Mouse (Mus musculus): ENCODE measurements at regions not wholly inside any gene's neighbourhood (a gene's known extent, or its start where the extent isn't known, plus 50 kb on each side); places are given as distances from the start of the nearest gene placed in this dataset.

DNA sequence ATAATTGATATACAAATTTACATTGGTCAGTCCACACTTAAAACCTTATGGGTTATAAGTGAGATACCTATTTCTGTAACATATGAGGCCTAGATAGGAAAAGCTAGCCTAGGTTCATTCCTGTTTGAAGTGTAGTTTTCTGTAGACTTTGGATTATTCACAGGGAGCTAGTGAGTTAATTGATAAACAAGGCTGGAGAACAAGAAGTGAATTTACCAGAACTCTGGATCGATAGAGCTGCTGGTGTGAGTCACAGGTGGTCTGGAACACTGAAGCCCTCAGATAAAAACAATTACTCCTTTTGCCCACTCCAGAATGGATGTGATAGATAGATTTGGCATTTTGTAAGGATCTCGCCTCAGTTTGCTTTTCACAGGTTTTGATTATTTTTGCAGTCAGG is 62.0 kb upstream of the Rtl1 start:
- Histone ChIP-seq H3K4me3 (replicated peaks) (no peak overlapping the region), H3K9me3 (ENCODE audit: control insufficient read depth, low read length) (no peaks in the 10 kb centered on the region), H3K27me3 (ENCODE audit: control insufficient read depth) (no peaks in the 10 kb centered on the region), H3K36me3 (ENCODE audit: control insufficient read depth) (no peaks in the 10 kb centered on the region), H3K4me1 (ENCODE audit: control insufficient read depth) (no peaks in the 10 kb centered on the region)
- TF ChIP-seq TAL1 (IDR thresholded peaks at IDR 0.05; ENCODE audit: low read length) (no peak), GATA1 (IDR thresholded peaks at IDR 0.05; ENCODE audit: low read length) (no peak)

DNA sequence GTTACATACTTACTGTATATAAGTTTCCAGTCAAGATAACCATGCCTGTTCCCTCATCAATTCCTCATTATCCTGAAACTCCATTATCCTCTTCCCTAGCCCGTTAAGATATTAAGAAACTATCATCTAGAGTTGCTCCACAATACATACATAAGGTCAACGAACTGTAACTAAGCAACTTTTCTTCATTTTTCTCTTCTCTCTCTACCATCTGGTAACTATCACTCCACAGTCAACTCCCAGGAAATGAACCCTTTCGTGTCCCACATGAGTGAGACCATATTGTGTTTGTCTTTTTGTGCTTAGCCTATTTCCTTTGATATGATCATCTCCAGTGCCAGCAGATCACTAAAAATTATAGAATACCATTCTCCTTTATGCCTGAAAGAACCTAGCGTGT is 74.6 kb upstream of the Rtl1 start:
- TF ChIP-seq GATA1 (IDR thresholded peaks at IDR 0.05; ENCODE audit: low read length) = no peak
- TF ChIP-seq TAL1 (IDR thresholded peaks at IDR 0.05; ENCODE audit: low read length) = no peak
- Histone ChIP-seq H3K4me1 (ENCODE audit: control insufficient read depth) (no peaks in the 10 kb centered on the region), H3K4me3 (replicated peaks) (no peak overlapping the region), H3K36me3 (ENCODE audit: control insufficient read depth) (no peaks in the 10 kb centered on the region), H3K27me3 (ENCODE audit: control insufficient read depth) (no peaks in the 10 kb centered on the region), H3K9me3 (ENCODE audit: control insufficient read depth, low read length) (no peaks in the 10 kb centered on the region; the same call in 1 of the 2 replicates)

- no peaks in the 10 kb centered on the region for H3K4me1 ChIP-seq (ENCODE audit: control insufficient read depth)
- no peak overlapping the region for H3K4me3 ChIP-seq (replicated peaks)
- no peaks in the 10 kb centered on the region for H3K27me3 ChIP-seq (ENCODE audit: control insufficient read depth)
- H3K9me3 ChIP-seq (ENCODE audit: control insufficient read depth, low read length) = peaks cover 2% of the 10 kb centered on the region; the same call in 1 of the 2 replicates
- TF ChIP-seq GATA1 (IDR thresholded peaks at IDR 0.05; ENCODE audit: low read length) (no peak), TAL1 (IDR thresholded peaks at IDR 0.05; ENCODE audit: low read length) (no peak)
- H3K36me3 ChIP-seq (ENCODE audit: control insufficient read depth) = no peaks in the 10 kb centered on the region; the same call in 1 of the 2 replicates
Measured at GRCm38 (mm10) chr12:109694046-109694445, 93.9 kb upstream of the Rtl1 start.

DNA sequence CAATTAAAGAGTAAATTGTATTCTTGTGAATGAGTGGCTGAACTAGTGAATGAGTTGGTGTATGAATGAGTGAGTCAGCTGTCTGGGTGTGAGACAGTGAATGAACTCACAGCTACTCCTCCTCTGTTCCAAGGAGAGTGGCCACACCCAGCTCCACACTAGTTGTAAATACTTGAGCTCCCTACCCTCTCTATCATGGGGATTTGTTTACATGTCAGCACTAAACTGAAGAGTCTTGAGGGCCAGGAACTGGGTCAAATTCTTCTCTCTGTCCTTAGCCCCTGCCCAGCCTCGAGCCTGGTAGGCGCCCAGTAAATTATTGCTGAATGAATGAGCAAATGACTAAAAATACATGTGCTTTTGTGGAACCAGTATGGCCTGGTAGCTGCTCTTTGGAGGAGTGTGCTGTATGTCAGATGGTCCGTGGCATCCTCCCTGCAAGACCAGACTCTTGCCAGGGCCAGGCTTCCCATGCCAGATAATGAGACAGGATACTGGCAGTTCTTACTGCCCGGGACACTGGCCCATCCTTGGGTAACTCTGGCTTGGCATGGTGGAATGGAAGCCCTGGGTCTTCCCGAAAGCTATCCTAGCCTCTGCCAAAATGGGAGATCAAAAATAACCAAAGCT is 94.8 kb upstream of the Rtl1 start:
- Histone ChIP-seq H3K4me3 (replicated peaks) (no peak overlapping the region), H3K4me1 (ENCODE audit: control insufficient read depth) (no peaks in the 10 kb centered on the region), H3K36me3 (ENCODE audit: control insufficient read depth) (no peaks in the 10 kb centered on the region; the same call in 1 of the 2 replicates), H3K27me3 (ENCODE audit: control insufficient read depth) (no peaks in the 10 kb centered on the region), H3K9me3 (ENCODE audit: control insufficient read depth, low read length) (peaks cover 2% of the 10 kb centered on the region; the same call in 1 of the 2 replicates)
- no peak for TF ChIP-seq GATA1 (IDR thresholded peaks at IDR 0.05; ENCODE audit: low read length)
- TF ChIP-seq TAL1 (IDR thresholded peaks at IDR 0.05; ENCODE audit: low read length) = no peak

DNA sequence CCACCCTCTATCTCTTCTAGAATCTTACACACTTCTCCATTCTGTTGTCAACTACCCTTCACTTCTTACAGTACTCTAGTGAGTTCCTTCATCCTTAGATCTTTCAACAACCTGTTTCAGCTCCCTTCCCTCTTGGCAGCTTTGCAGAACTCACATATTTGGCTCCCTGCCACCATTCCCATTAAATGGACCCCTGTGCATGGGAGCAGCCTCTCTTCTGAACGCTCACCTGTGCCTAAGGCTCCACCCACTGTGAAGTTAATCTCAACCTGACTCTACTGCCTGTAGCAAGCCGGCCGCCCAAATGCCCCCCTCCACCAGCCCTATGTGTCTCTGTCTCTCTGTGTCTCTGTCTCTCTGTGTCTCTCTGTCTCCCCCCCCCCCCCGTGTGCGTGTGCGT is 106.7 kb upstream of the Rtl1 start:
- H3K4me3 ChIP-seq (replicated peaks) = no peak overlapping the region
- TF ChIP-seq TAL1 (IDR thresholded peaks at IDR 0.05; ENCODE audit: low read length) = no peak
- TF ChIP-seq GATA1 (IDR thresholded peaks at IDR 0.05; ENCODE audit: low read length) = no peak
- H3K9me3 ChIP-seq (ENCODE audit: control insufficient read depth, low read length) = peaks cover 28% of the 10 kb centered on the region
- H3K27me3 ChIP-seq (ENCODE audit: control insufficient read depth) = no peaks in the 10 kb centered on the region
- no peaks in the 10 kb centered on the region for H3K36me3 ChIP-seq (ENCODE audit: control insufficient read depth)
- H3K4me1 ChIP-seq (ENCODE audit: control insufficient read depth) = no peaks in the 10 kb centered on the region

DNA sequence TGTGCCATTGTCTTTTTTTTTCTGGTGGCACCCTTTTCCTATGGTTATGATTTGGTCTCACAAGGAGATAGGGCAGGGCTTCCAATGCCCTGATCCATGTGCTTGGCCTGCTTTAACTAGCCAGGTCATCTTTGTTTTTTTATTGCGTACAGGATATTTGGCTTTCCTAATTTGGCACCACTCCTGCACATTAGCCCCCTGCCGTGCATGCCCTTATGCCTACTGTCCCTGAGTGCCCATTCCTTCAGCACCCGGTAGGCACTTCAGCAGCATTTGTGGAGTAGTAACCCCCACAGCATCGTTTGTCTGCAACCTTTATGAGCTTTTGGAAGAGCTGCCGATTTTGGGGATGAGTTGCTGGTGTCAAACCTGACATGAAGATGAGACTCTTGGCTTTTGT is 109.5 kb upstream of the Rtl1 start:
- Histone ChIP-seq H3K4me3 (replicated peaks) (no peak overlapping the region), H3K4me1 (ENCODE audit: control insufficient read depth) (no peaks in the 10 kb centered on the region), H3K9me3 (ENCODE audit: control insufficient read depth, low read length) (peaks cover 50% of the 10 kb centered on the region), H3K36me3 (ENCODE audit: control insufficient read depth) (no peaks in the 10 kb centered on the region; the same call in 1 of the 2 replicates), H3K27me3 (ENCODE audit: control insufficient read depth) (no peaks in the 10 kb centered on the region)
- TF ChIP-seq GATA1 (IDR thresholded peaks at IDR 0.05; ENCODE audit: low read length) (no peak), TAL1 (IDR thresholded peaks at IDR 0.05; ENCODE audit: low read length) (no peak)

GRCm38 (mm10) chr12:109711392-109711791 is 111.3 kb upstream of the Rtl1 start:
- Histone ChIP-seq H3K4me1 (ENCODE audit: control insufficient read depth) (no peaks in the 10 kb centered on the region), H3K27me3 (ENCODE audit: control insufficient read depth) (no peaks in the 10 kb centered on the region), H3K4me3 (replicated peaks) (no peak overlapping the region), H3K9me3 (ENCODE audit: control insufficient read depth, low read length) (peaks cover 56% of the 10 kb centered on the region), H3K36me3 (ENCODE audit: control insufficient read depth) (no peaks in the 10 kb centered on the region; the same call in 1 of the 2 replicates)
- TF ChIP-seq TAL1 (IDR thresholded peaks at IDR 0.05; ENCODE audit: low read length) (no peak), GATA1 (IDR thresholded peaks at IDR 0.05; ENCODE audit: low read length) (no peak)

DNA sequence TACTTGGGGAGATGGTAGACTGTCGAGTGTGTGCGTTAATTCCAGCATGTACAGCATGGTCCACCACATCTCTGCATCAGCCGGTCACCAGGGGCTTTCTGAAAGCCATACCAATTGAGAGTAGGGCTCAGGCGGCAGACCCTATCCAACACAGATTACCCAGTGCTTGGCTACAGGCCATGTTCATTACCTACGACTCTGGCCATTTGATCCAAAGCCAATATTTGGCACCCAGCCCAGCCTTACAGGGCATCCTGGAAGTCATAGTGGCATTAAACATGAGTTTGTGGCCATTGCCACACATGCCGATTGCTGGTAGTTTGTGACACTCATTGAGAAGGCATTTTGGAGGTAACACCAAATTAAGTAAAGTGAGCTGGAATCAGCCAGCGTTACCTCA is 111.8 kb upstream of the Rtl1 start:
- TF ChIP-seq TAL1 (IDR thresholded peaks at IDR 0.05; ENCODE audit: low read length) (no peak), GATA1 (IDR thresholded peaks at IDR 0.05; ENCODE audit: low read length) (no peak)
- Histone ChIP-seq H3K27me3 (ENCODE audit: control insufficient read depth) (no peaks in the 10 kb centered on the region), H3K36me3 (ENCODE audit: control insufficient read depth) (no peaks in the 10 kb centered on the region; the same call in 1 of the 2 replicates)

GRCm38 (mm10) chr12:109712386-109712785 is 112.3 kb upstream of the Rtl1 start:
- no peaks in the 10 kb centered on the region; the same call in 1 of the 2 replicates for H3K36me3 ChIP-seq (ENCODE audit: control insufficient read depth)
- H3K27me3 ChIP-seq (ENCODE audit: control insufficient read depth) = no peaks in the 10 kb centered on the region
- peaks cover 63% of the 10 kb centered on the region for H3K9me3 ChIP-seq (ENCODE audit: control insufficient read depth, low read length)
- H3K4me1 ChIP-seq (ENCODE audit: control insufficient read depth) = no peaks in the 10 kb centered on the region
- TF ChIP-seq TAL1 (IDR thresholded peaks at IDR 0.05; ENCODE audit: low read length) (no peak), GATA1 (IDR thresholded peaks at IDR 0.05; ENCODE audit: low read length) (no peak)
- no peak overlapping the region for H3K4me3 ChIP-seq (replicated peaks)

More for the DNA sequence above, 111.8 kb upstream of the Rtl1 start:
- Histone ChIP-seq H3K4me3 (replicated peaks) (no peak overlapping the region), H3K9me3 (ENCODE audit: control insufficient read depth, low read length) (peaks cover 59% of the 10 kb centered on the region), H3K4me1 (ENCODE audit: control insufficient read depth) (no peaks in the 10 kb centered on the region)

Data from erythroblast, embryonic 14.5 days (primary cell).